Mouse (Mus musculus) stomach, embryonic 14.5 days (tissue): ENCODE data around the gene Ddi2. TPM values are rescaled to one million over a fixed set of nuclear protein-coding genes. Genes with fewer than 3 reads are reported as not detected.

Source experiments
- ATAC-seq: fragments of 200-750 bp; cut with Nextera tagmentation; 2 replicates; pipeline ENCODE4 v1.8.0; 2017; ENCODE audit warnings: low read depth, moderate TSS enrichment; ENCODE audit not compliant: insufficient number of reproducible peaks, insufficient read depth, low FRiP score
- H3K27ac ChIP-seq: fragments of 300-500 bp; sonication (generic); 2 replicates; pipeline ENCODE4 v1.5.1; 2014; ENCODE audit warnings: mild to moderate bottlenecking, low read length, moderate library complexity, mixed read lengths
- H3K27me3 ChIP-seq: fragments of 300-500 bp; sonication (generic); 2 replicates; pipeline ENCODE4 v1.6.1; 2014; ENCODE audit warnings: low read length, control low read depth, mixed read lengths; ENCODE audit not compliant: control insufficient read depth, insufficient read depth
- H3K36me3 ChIP-seq: fragments of 300-500 bp; sonication (generic); 2 replicates; pipeline ENCODE4 v1.6.1; 2014; ENCODE audit warnings: mild to moderate bottlenecking, control low read depth, low read length, moderate library complexity, mixed read lengths; ENCODE audit not compliant: control insufficient read depth, insufficient read depth
- H3K4me1 ChIP-seq: fragments of 300-500 bp; sonication (generic); 2 replicates; pipeline ENCODE4 v1.6.1; 2014; ENCODE audit warnings: low read length, control low read depth, mixed read lengths; ENCODE audit not compliant: control insufficient read depth, insufficient read depth
- H3K4me2 ChIP-seq: fragments of 300-500 bp; sonication (generic); replicated peaks from 2 replicates; pipeline ENCODE4 v1.6.1; 2014; ENCODE audit warnings: low read depth, low read length, control low read depth
- H3K4me3 ChIP-seq: fragments of 300-500 bp; sonication (generic); 2 replicates; pipeline ENCODE4 v1.5.1; 2014; ENCODE audit warnings: low read depth, low read length, control low read depth
- H3K9ac ChIP-seq: fragments of 300-500 bp; sonication (generic); replicated peaks from 2 replicates; pipeline ENCODE4 v1.6.1; 2014; ENCODE audit warnings: low read depth, mild to moderate bottlenecking, control low read depth, low read length, moderate library complexity, mixed read lengths
- H3K9me3 ChIP-seq: fragments of 300-500 bp; sonication (generic); 2 replicates; pipeline ENCODE4 v1.6.1; 2016; ENCODE audit warnings: low read depth, low read length, control low read depth; ENCODE audit not compliant: control insufficient read depth
- WGBS: fragments of 180-500 bp; shearing (Covaris S2); extraction: QIAGEN DNeasy Blood & Tissue Kit; methylation state at CpG from one replicate; pipeline ENCODE4 v1.1.7; 2014; 5-methylcytosine and 5-hydroxymethylcytosine counted together
- polyA plus RNA-seq: library from polyadenylated mRNA; unstranded; fragments of >200 nt; fragmentation: Nextera tagmentation; extraction: Ambion mirVana; gene quantifications from 2 replicates; pipeline ENCODE4 v1.2.1, GENCODE M21; 2014

Ddi2 gene
- polyA plus RNA-seq, 1 experiment from 2014 or later = 19.6 TPM

- Histone ChIP-seq H3K27me3 (no peaks in the 10 kb centered on the region), H3K27ac (peak overlapping the region; percentile 96; the same call in 1 of the 2 replicates), H3K4me1 (peaks cover 23% of the 10 kb centered on the region), H3K36me3 (peaks cover 6% of the 10 kb centered on the region), H3K4me2 (peak overlapping the region; percentile 76), H3K9me3 (no peaks in the 10 kb centered on the region), H3K4me3 (peak overlapping the region; percentile 98), H3K9ac (peak overlapping the region; percentile 96; the same call in 1 of the 2 replicates)
- no peak for ATAC-seq
- 44% methylated on average over 6 of the region's 6 CpGs for WGBS
Observed at GRCm38 (mm10) chr4:141721961-141722360, 1.3 kb downstream of the Ddi2 start.

GRCm38 (mm10) chr4:141720761-141721523 is 2.3 kb downstream of the Ddi2 start:
- H3K9ac ChIP-seq = no peak overlapping the region
- no peaks in the 10 kb centered on the region for H3K27me3 ChIP-seq
- peaks cover 6% of the 10 kb centered on the region for H3K36me3 ChIP-seq
- ATAC-seq = no peak
- H3K4me2 ChIP-seq = peak overlapping the region; percentile 76
- H3K9me3 ChIP-seq = no peaks in the 10 kb centered on the region
- no peak overlapping the region; the same call in 1 of the 2 replicates for H3K4me3 ChIP-seq
- peaks cover 23% of the 10 kb centered on the region for H3K4me1 ChIP-seq
- 45% methylated on average over 6 of the region's 6 CpGs for WGBS
- H3K27ac ChIP-seq = peak overlapping the region; percentile 30

- no peak overlapping the region for H3K4me2 ChIP-seq
- WGBS = 96% methylated on average over 1 of the region's 1 CpGs
- no peak overlapping the region for H3K27ac ChIP-seq
- ATAC-seq = no peak
- no peaks in the 10 kb centered on the region for H3K27me3 ChIP-seq
- H3K4me1 ChIP-seq = peaks cover 28% of the 10 kb centered on the region
- H3K9me3 ChIP-seq = no peaks in the 10 kb centered on the region
- H3K4me3 ChIP-seq = no peak overlapping the region
- H3K36me3 ChIP-seq = peaks cover 6% of the 10 kb centered on the region
- H3K9ac ChIP-seq = no peak overlapping the region
Observed at GRCm38 (mm10) chr4:141719304-141719703, 3.9 kb downstream of the Ddi2 start.

GRCm38 (mm10) chr4:141717633-141718032 is 5.6 kb downstream of the Ddi2 start:
- H3K4me2 ChIP-seq = no peak overlapping the region
- no peak for ATAC-seq
- WGBS = 91% methylated on average over 4 of the region's 4 CpGs
- no peaks in the 10 kb centered on the region for H3K9me3 ChIP-seq
- peaks cover 22% of the 10 kb centered on the region for H3K4me1 ChIP-seq
- peaks cover 6% of the 10 kb centered on the region for H3K36me3 ChIP-seq
- no peaks in the 10 kb centered on the region for H3K27me3 ChIP-seq
- H3K27ac ChIP-seq = no peak overlapping the region
- no peak overlapping the region for H3K9ac ChIP-seq
- no peak overlapping the region for H3K4me3 ChIP-seq

- Histone ChIP-seq H3K4me2 (no peak overlapping the region), H3K9ac (no peak overlapping the region), H3K4me1 (0 out of 2 replicates have a peak, but pooled peaks cover 11% of the 10 kb centered on the region), H3K27me3 (no peaks in the 10 kb centered on the region), H3K36me3 (peaks cover 19% of the 10 kb centered on the region), H3K27ac (no peak overlapping the region), H3K9me3 (no peaks in the 10 kb centered on the region), H3K4me3 (no peak overlapping the region)
- no peak for ATAC-seq
- 65% methylated on average over 2 of the region's 2 CpGs for WGBS
Observed at GRCm38 (mm10) chr4:141715027-141715426, 8.2 kb downstream of the Ddi2 start.

GRCm38 (mm10) chr4:141713598-141714142 is 9.5 kb downstream of the Ddi2 start:
- Histone ChIP-seq H3K9me3 (no peaks in the 10 kb centered on the region), H3K36me3 (peaks cover 28% of the 10 kb centered on the region), H3K9ac (no peak overlapping the region), H3K4me2 (no peak overlapping the region), H3K27me3 (no peaks in the 10 kb centered on the region), H3K4me1 (0 out of 2 replicates have a peak, but pooled peaks cover 5% of the 10 kb centered on the region), H3K27ac (no peak overlapping the region), H3K4me3 (no peak overlapping the region)
- no peak for ATAC-seq
- WGBS = 76% methylated on average over 5 of the region's 5 CpGs

- H3K36me3 ChIP-seq = peaks cover 49% of the 10 kb centered on the region
- H3K4me1 ChIP-seq = 0 out of 2 replicates have a peak, but pooled peaks cover 5% of the 10 kb centered on the region
- WGBS = 100% methylated on average over 1 of the region's 1 CpGs
- H3K4me2 ChIP-seq = no peak overlapping the region
- no peak overlapping the region for H3K4me3 ChIP-seq
- H3K9me3 ChIP-seq = no peaks in the 10 kb centered on the region
- H3K9ac ChIP-seq = no peak overlapping the region
- H3K27me3 ChIP-seq = no peaks in the 10 kb centered on the region
- H3K27ac ChIP-seq = no peak overlapping the region
- ATAC-seq = no peak
Observed at GRCm38 (mm10) chr4:141711250-141711649, 12.0 kb downstream of the Ddi2 start.

- no peak overlapping the region for H3K27ac ChIP-seq
- H3K27me3 ChIP-seq = no peaks in the 10 kb centered on the region
- H3K4me1 ChIP-seq = no peaks in the 10 kb centered on the region
- H3K9me3 ChIP-seq = no peaks in the 10 kb centered on the region
- no peak overlapping the region for H3K4me2 ChIP-seq
- WGBS = 94% methylated on average over 2 of the region's 2 CpGs
- H3K36me3 ChIP-seq = peaks cover 68% of the 10 kb centered on the region
- no peak for ATAC-seq
- no peak overlapping the region for H3K9ac ChIP-seq
- no peak overlapping the region for H3K4me3 ChIP-seq
Observed at GRCm38 (mm10) chr4:141708971-141709370, 14.2 kb downstream of the Ddi2 start.
